Mouse (Mus musculus) heart, embryonic 11.5 days (tissue): ENCODE data around the gene Slc25a47. TPM values are rescaled to one million over a fixed set of nuclear protein-coding genes. Genes with fewer than 3 reads are reported as not detected.

Experiments
- ATAC-seq: fragments of 200-750 bp; cut with Nextera tagmentation; replicated peaks from 2 replicates; pipeline ENCODE4 v1.8.0; 2017; ENCODE audit warnings: moderate library complexity; ENCODE audit not compliant: insufficient number of reproducible peaks, low FRiP score, low TSS enrichment
- H3K27ac ChIP-seq: fragments of 300-500 bp; sonication (generic); 2 replicates; pipeline ENCODE4 v1.5.1; 2014; ENCODE audit warnings: mild to moderate bottlenecking, low read depth, low read length
- H3K27me3 ChIP-seq: fragments of 300-500 bp; sonication (generic); 2 replicates; pipeline ENCODE4 v1.6.1; 2014; ENCODE audit warnings: mild to moderate bottlenecking, low read length, mixed read lengths; ENCODE audit not compliant: control insufficient read depth, insufficient read depth
- H3K36me3 ChIP-seq: fragments of 300-500 bp; sonication (generic); 2 replicates; pipeline ENCODE4 v1.6.1; 2014; ENCODE audit warnings: mild to moderate bottlenecking, low read length, moderate library complexity, mixed read lengths; ENCODE audit not compliant: control insufficient read depth, insufficient read depth
- H3K4me1 ChIP-seq: fragments of 300-500 bp; sonication (generic); 2 replicates; pipeline ENCODE4 v1.6.1; 2014; ENCODE audit warnings: low read length; ENCODE audit not compliant: control insufficient read depth, insufficient read depth
- H3K4me2 ChIP-seq: fragments of 300-500 bp; sonication (generic); 2 replicates; pipeline ENCODE4 v1.6.1; 2014; ENCODE audit warnings: mild to moderate bottlenecking, moderate library complexity
- H3K4me3 ChIP-seq: fragments of 300-500 bp; sonication (generic); 2 replicates; pipeline ENCODE4 v1.5.1; 2014; ENCODE audit warnings: low read depth, low read length
- H3K9ac ChIP-seq: fragments of 300-500 bp; sonication (generic); 2 replicates; pipeline ENCODE4 v1.6.1; 2014; ENCODE audit warnings: mild to moderate bottlenecking, low read depth, low read length, moderate library complexity
- H3K9me3 ChIP-seq: fragments of 300-500 bp; sonication (generic); replicated peaks from 2 replicates; pipeline ENCODE4 v1.6.1; 2016; ENCODE audit warnings: low read length; ENCODE audit not compliant: control insufficient read depth
- WGBS: fragments of 180-500 bp; shearing (Covaris S2); extraction: QIAGEN DNeasy Blood & Tissue Kit; methylation state at CpG from one replicate; pipeline ENCODE4 v1.1.7; 2014; ENCODE audit not compliant: insufficient replicate concordance; 5-methylcytosine and 5-hydroxymethylcytosine counted together
- polyA plus RNA-seq: library from polyadenylated mRNA; unstranded; fragments of >200 nt; fragmentation: Nextera tagmentation; extraction: Ambion mirVana; gene quantifications from 2 replicates; pipeline ENCODE4 v1.2.1, GENCODE M21; 2014

Gene Slc25a47
- polyA plus RNA-seq, 1 experiment from 2014 or later = 5.4 TPM

GRCm38 (mm10) chr12:108823036-108823435 is 12.8 kb upstream of the Slc25a47 start:
- WGBS = 69% methylated on average over 8 of the region's 8 CpGs
- Histone ChIP-seq H3K36me3 (peaks cover 8% of the 10 kb centered on the region), H3K27ac (no peak overlapping the region), H3K4me2 (no peak overlapping the region), H3K9ac (no peak overlapping the region), H3K9me3 (no peaks in the 10 kb centered on the region), H3K4me1 (peaks cover 9% of the 10 kb centered on the region), H3K27me3 (no peaks in the 10 kb centered on the region), H3K4me3 (no peak overlapping the region)
- no peak for ATAC-seq

- WGBS = 89% methylated on average over 15 of the region's 15 CpGs
- no peak overlapping the region for H3K9ac ChIP-seq
- no peak for ATAC-seq
Measured at GRCm38 (mm10) chr12:108824225-108824874, 11.5 kb upstream of the Slc25a47 start.

GRCm38 (mm10) chr12:108825561-108826224 is 10.2 kb upstream of the Slc25a47 start:
- Histone ChIP-seq H3K4me2 (no peak overlapping the region), H3K27me3 (no peaks in the 10 kb centered on the region), H3K27ac (no peak overlapping the region), H3K4me1 (peaks cover under 1% of the 10 kb centered on the region; the same call in 1 of the 2 replicates), H3K9me3 (no peaks in the 10 kb centered on the region), H3K36me3 (peaks cover 8% of the 10 kb centered on the region), H3K4me3 (no peak overlapping the region), H3K9ac (no peak overlapping the region)
- 94% methylated on average over 13 of the region's 13 CpGs for WGBS
- ATAC-seq = no peak

More at GRCm38 (mm10) chr12:108824225-108824874, 11.5 kb upstream of the Slc25a47 start:
- H3K4me3 ChIP-seq = no peak overlapping the region
- peaks cover 8% of the 10 kb centered on the region for H3K36me3 ChIP-seq
- no peak overlapping the region for H3K4me2 ChIP-seq
- no peak overlapping the region for H3K27ac ChIP-seq
- H3K9me3 ChIP-seq = no peaks in the 10 kb centered on the region
- H3K27me3 ChIP-seq = no peaks in the 10 kb centered on the region
- peaks cover 9% of the 10 kb centered on the region for H3K4me1 ChIP-seq

DNA sequence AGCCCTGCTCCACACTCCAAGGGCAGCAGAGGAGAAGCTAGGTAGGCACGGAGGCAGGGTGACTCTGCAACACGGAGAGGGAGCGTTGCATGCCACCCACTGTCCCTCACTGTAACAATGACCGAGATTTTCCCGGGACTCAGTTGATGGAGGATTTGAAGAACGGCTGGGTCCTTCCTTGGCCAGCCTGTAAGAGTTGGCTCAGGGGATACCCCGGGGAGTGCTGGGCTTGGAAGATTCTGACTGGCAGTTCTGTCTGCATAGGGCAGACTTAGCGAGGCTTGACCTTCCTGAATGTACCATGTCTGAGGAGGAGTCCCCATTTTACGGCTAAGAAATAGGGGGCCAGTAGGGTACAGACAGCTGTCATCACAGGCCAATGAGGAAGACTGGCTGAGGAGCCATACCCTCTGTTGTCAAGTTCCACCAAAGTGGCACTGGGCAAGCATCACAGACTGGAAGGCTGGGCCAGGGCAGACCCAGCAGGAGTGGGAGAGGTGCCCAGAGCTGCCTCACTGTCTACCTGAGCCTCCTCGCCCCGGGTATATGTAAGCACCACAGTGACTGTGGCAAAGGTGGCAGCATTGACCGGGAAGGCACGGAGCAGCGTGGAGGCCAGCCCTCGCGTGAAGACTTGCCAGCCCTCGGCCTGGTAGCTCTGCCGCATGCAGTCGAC is 9.4 kb upstream of the Slc25a47 start:
- Histone ChIP-seq H3K9me3 (no peaks in the 10 kb centered on the region), H3K4me2 (no peak overlapping the region), H3K36me3 (peaks cover 8% of the 10 kb centered on the region), H3K9ac (no peak overlapping the region), H3K4me1 (no peaks in the 10 kb centered on the region), H3K27ac (no peak overlapping the region), H3K27me3 (no peaks in the 10 kb centered on the region), H3K4me3 (no peak overlapping the region)
- no peak for ATAC-seq
- 93% methylated on average over 19 of the region's 19 CpGs for WGBS

DNA sequence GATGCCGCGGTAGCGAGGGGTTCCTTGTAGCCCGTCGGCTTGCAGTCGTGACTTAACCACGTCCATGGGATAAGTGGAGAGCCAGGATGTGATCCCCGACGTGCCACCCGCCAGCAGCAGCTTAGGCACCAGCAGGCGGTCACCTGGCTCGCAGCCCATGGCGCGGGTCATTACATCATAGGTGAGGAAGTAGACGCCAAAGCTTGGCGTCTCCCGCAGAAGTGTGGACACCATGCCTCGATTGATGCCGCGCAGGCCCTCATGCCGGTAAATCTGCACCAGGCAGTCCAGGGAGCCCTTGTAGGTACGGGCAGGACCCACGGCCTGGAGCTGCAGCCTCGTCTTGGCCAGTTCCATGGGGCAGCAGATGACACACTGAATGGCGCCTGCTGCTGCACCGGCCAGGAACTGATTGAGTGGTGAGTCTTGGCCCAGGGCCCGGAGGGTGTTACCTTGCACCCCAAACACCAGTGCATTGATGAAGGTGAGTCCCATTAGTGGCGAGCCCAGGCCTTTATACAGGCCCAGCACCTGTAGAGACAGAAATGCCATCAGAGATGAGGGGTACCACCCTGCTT is 8.8 kb upstream of the Slc25a47 start:
- no peak for ATAC-seq
- Histone ChIP-seq H3K36me3 (peaks cover 8% of the 10 kb centered on the region), H3K4me2 (no peak overlapping the region), H3K9ac (no peak overlapping the region), H3K27ac (no peak overlapping the region), H3K27me3 (no peaks in the 10 kb centered on the region), H3K4me1 (no peaks in the 10 kb centered on the region), H3K4me3 (no peak overlapping the region), H3K9me3 (no peaks in the 10 kb centered on the region)
- 95% methylated on average over 28 of the region's 28 CpGs for WGBS

GRCm38 (mm10) chr12:108827641-108828040 is 8.2 kb upstream of the Slc25a47 start:
- Histone ChIP-seq H3K36me3 (peaks cover 8% of the 10 kb centered on the region), H3K4me2 (no peak overlapping the region), H3K27ac (no peak overlapping the region), H3K4me1 (no peaks in the 10 kb centered on the region), H3K27me3 (no peaks in the 10 kb centered on the region), H3K9me3 (no peaks in the 10 kb centered on the region), H3K9ac (no peak overlapping the region), H3K4me3 (no peak overlapping the region)
- no peak for ATAC-seq
- 96% methylated on average over 6 of the region's 6 CpGs for WGBS

GRCm38 (mm10) chr12:108829636-108830035 is 6.2 kb upstream of the Slc25a47 start:
- ATAC-seq = no peak
- no peak overlapping the region for H3K27ac ChIP-seq
- H3K4me3 ChIP-seq = no peak overlapping the region
- H3K27me3 ChIP-seq = peaks cover 4% of the 10 kb centered on the region; the same call in 1 of the 2 replicates
- H3K4me2 ChIP-seq = no peak overlapping the region
- WGBS = 81% methylated on average over 5 of the region's 5 CpGs
- no peaks in the 10 kb centered on the region for H3K9me3 ChIP-seq
- no peak overlapping the region for H3K9ac ChIP-seq
- H3K36me3 ChIP-seq = peaks cover 8% of the 10 kb centered on the region
- H3K4me1 ChIP-seq = peaks cover under 1% of the 10 kb centered on the region; the same call in 1 of the 2 replicates

DNA sequence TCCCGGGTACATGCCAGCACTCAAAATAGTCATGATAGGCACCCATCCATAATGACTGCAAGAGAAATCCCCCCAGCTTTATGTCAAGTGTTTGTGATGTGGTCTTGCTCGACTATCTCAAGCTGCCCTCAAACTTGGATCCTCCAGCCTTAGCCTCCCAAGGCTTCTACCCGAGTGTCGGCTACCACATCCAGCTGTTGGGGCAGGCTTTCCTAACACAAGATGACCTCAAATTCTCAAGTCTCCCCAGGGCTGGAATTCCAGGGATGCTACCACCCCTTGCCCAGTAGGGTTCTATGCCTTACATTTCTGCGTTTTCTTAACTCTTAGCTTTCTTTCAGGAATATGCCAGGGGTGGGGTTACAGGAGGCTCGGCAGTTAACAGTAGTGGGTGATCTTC is 5.5 kb upstream of the Slc25a47 start:
- Histone ChIP-seq H3K4me2 (no peak overlapping the region), H3K4me1 (peaks cover 7% of the 10 kb centered on the region), H3K27ac (no peak overlapping the region), H3K36me3 (peaks cover 8% of the 10 kb centered on the region), H3K27me3 (peaks cover 4% of the 10 kb centered on the region; the same call in 1 of the 2 replicates), H3K9ac (no peak overlapping the region), H3K4me3 (no peak overlapping the region), H3K9me3 (no peaks in the 10 kb centered on the region)
- no peak for ATAC-seq
- WGBS = 78% methylated on average over 6 of the region's 6 CpGs
